Mouse (Mus musculus): ENCODE results near the gene Gm12185.
"Not testable (repeated sequence)": the region's sequence is repeated elsewhere in the genome, so short reads cannot be mapped to it uniquely, and the experiment has no call there.

- TF ChIP-seq POLR2A (IDR thresholded peaks at IDR 0.05; ENCODE audit: extremely low read depth, insufficient read depth, low read length); CTCF (IDR thresholded peaks at IDR 0.05; ENCODE audit: low read depth, low read length): not testable (repeated sequence)
Observed at GRCm38 (mm10) chr11:48982848-48983247, 9.2 kb downstream of the Gm12185 start.
